Mouse (Mus musculus): ENCODE measurements at regions not wholly inside any gene's neighbourhood (a gene's known extent, or its start where the extent isn't known, plus 50 kb on each side); places are given as distances from the start of the nearest gene placed in this dataset.

- no peak overlapping the region for H3K4me2 ChIP-seq (replicated peaks; ENCODE audit: low read depth)
- no peak overlapping the region for H3K27ac ChIP-seq (ENCODE audit: low read depth, low read length)
- no peaks in the 10 kb centered on the region for H3K36me3 ChIP-seq (ENCODE audit: control insufficient read depth, insufficient read depth)
- H3K9ac ChIP-seq (ENCODE audit: low read depth, low read length), result no peak overlapping the region
- WGBS, result 42% methylated on average over 4 of the region's 4 CpGs
- H3K27me3 ChIP-seq (replicated peaks; ENCODE audit: control insufficient read depth, insufficient read depth, low read length), result no peaks in the 10 kb centered on the region
- no peak overlapping the region for H3K4me3 ChIP-seq (ENCODE audit: low read depth, low read length)
- H3K4me1 ChIP-seq (replicated peaks; ENCODE audit: control insufficient read depth, insufficient read depth, low read length), result no peaks in the 10 kb centered on the region
- no peak for TF ChIP-seq CTCF (IDR thresholded peaks at IDR 0.05; ENCODE audit: low read depth)
- no peak for ATAC-seq
- no peaks in the 10 kb centered on the region for H3K9me3 ChIP-seq (ENCODE audit: control insufficient read depth)
Measured at GRCm38 (mm10) chr10:39316533-39316932, 52.1 kb upstream of the Fyn start.

GRCm38 (mm10) chr10:39315434-39316174 is 53.1 kb upstream of the Fyn start:
- ATAC-seq, result no peak
- 86% methylated on average over 6 of the region's 6 CpGs for WGBS
- no peak overlapping the region for H3K4me2 ChIP-seq (replicated peaks; ENCODE audit: low read depth)
- no peak for TF ChIP-seq CTCF (IDR thresholded peaks at IDR 0.05; ENCODE audit: low read depth)
- no peaks in the 10 kb centered on the region for H3K9me3 ChIP-seq (ENCODE audit: control insufficient read depth)
- no peaks in the 10 kb centered on the region for H3K36me3 ChIP-seq (ENCODE audit: control insufficient read depth, insufficient read depth)
- H3K9ac ChIP-seq (ENCODE audit: low read depth, low read length), result no peak overlapping the region
- no peaks in the 10 kb centered on the region for H3K27me3 ChIP-seq (replicated peaks; ENCODE audit: control insufficient read depth, insufficient read depth, low read length)
- H3K4me3 ChIP-seq (ENCODE audit: low read depth, low read length), result no peak overlapping the region
- H3K27ac ChIP-seq (ENCODE audit: low read depth, low read length), result no peak overlapping the region
- H3K4me1 ChIP-seq (replicated peaks; ENCODE audit: control insufficient read depth, insufficient read depth, low read length), result no peaks in the 10 kb centered on the region

GRCm38 (mm10) chr10:39311501-39311900 is 57.2 kb upstream of the Fyn start:
- Histone ChIP-seq H3K4me3 (ENCODE audit: low read depth, low read length) (no peak overlapping the region), H3K27me3 (replicated peaks; ENCODE audit: control insufficient read depth, insufficient read depth, low read length) (no peaks in the 10 kb centered on the region), H3K36me3 (ENCODE audit: control insufficient read depth, insufficient read depth) (no peaks in the 10 kb centered on the region), H3K27ac (ENCODE audit: low read depth, low read length) (no peak overlapping the region), H3K9ac (ENCODE audit: low read depth, low read length) (no peak overlapping the region), H3K9me3 (ENCODE audit: control insufficient read depth) (no peaks in the 10 kb centered on the region), H3K4me1 (replicated peaks; ENCODE audit: control insufficient read depth, insufficient read depth, low read length) (no peaks in the 10 kb centered on the region), H3K4me2 (replicated peaks; ENCODE audit: low read depth) (no peak overlapping the region)
- TF ChIP-seq CTCF (IDR thresholded peaks at IDR 0.05; ENCODE audit: low read depth), result no peak
- ATAC-seq, result no peak
- 86% methylated on average over 1 of the region's 1 CpGs for WGBS

GRCm38 (mm10) chr10:39308535-39308934 is 60.1 kb upstream of the Fyn start:
- Histone ChIP-seq H3K36me3 (ENCODE audit: control insufficient read depth, insufficient read depth) (no peaks in the 10 kb centered on the region), H3K4me3 (ENCODE audit: low read depth, low read length) (no peak overlapping the region), H3K27ac (ENCODE audit: low read depth, low read length) (no peak overlapping the region), H3K4me1 (replicated peaks; ENCODE audit: control insufficient read depth, insufficient read depth, low read length) (no peaks in the 10 kb centered on the region), H3K4me2 (replicated peaks; ENCODE audit: low read depth) (no peak overlapping the region), H3K9ac (ENCODE audit: low read depth, low read length) (no peak overlapping the region), H3K27me3 (replicated peaks; ENCODE audit: control insufficient read depth, insufficient read depth, low read length) (no peaks in the 10 kb centered on the region), H3K9me3 (ENCODE audit: control insufficient read depth) (no peaks in the 10 kb centered on the region)
- WGBS, result 60% methylated on average over 1 of the region's 1 CpGs
- no peak for TF ChIP-seq CTCF (IDR thresholded peaks at IDR 0.05; ENCODE audit: low read depth)
- no peak for ATAC-seq

GRCm38 (mm10) chr10:39292703-39293496 is 75.8 kb upstream of the Fyn start:
- H3K36me3 ChIP-seq (ENCODE audit: control insufficient read depth, insufficient read depth), result no peaks in the 10 kb centered on the region
- no peaks in the 10 kb centered on the region for H3K9me3 ChIP-seq (ENCODE audit: control insufficient read depth)
- TF ChIP-seq CTCF (IDR thresholded peaks at IDR 0.05; ENCODE audit: low read depth), result no peak
- no peak overlapping the region for H3K9ac ChIP-seq (ENCODE audit: low read depth, low read length)
- H3K27ac ChIP-seq (ENCODE audit: low read depth, low read length), result no peak overlapping the region
- 67% methylated on average over 11 of the region's 11 CpGs for WGBS
- no peak overlapping the region for H3K4me3 ChIP-seq (ENCODE audit: low read depth, low read length)
- ATAC-seq, result no peak
- no peak overlapping the region for H3K4me2 ChIP-seq (replicated peaks; ENCODE audit: low read depth)
- no peaks in the 10 kb centered on the region for H3K4me1 ChIP-seq (replicated peaks; ENCODE audit: control insufficient read depth, insufficient read depth, low read length)
- H3K27me3 ChIP-seq (replicated peaks; ENCODE audit: control insufficient read depth, insufficient read depth, low read length), result no peaks in the 10 kb centered on the region

- no peak overlapping the region for H3K9ac ChIP-seq (ENCODE audit: low read depth, low read length)
- H3K27me3 ChIP-seq (replicated peaks; ENCODE audit: control insufficient read depth, insufficient read depth, low read length), result no peaks in the 10 kb centered on the region
- no peaks in the 10 kb centered on the region for H3K9me3 ChIP-seq (ENCODE audit: control insufficient read depth)
- no peak overlapping the region for H3K27ac ChIP-seq (ENCODE audit: low read depth, low read length)
- 65% methylated on average over 9 of the region's 9 CpGs for WGBS
- no peaks in the 10 kb centered on the region for H3K4me1 ChIP-seq (replicated peaks; ENCODE audit: control insufficient read depth, insufficient read depth, low read length)
- H3K4me3 ChIP-seq (ENCODE audit: low read depth, low read length), result no peak overlapping the region
- H3K4me2 ChIP-seq (replicated peaks; ENCODE audit: low read depth), result no peak overlapping the region
- ATAC-seq, result no peak
- no peak for TF ChIP-seq CTCF (IDR thresholded peaks at IDR 0.05; ENCODE audit: low read depth)
- no peaks in the 10 kb centered on the region for H3K36me3 ChIP-seq (ENCODE audit: control insufficient read depth, insufficient read depth)
Measured at GRCm38 (mm10) chr10:39291747-39292198, 76.9 kb upstream of the Fyn start.

Measured in intestine, postnatal 0 days (tissue).